Mouse (Mus musculus): ENCODE measurements around the gene Magi1.

DNA sequence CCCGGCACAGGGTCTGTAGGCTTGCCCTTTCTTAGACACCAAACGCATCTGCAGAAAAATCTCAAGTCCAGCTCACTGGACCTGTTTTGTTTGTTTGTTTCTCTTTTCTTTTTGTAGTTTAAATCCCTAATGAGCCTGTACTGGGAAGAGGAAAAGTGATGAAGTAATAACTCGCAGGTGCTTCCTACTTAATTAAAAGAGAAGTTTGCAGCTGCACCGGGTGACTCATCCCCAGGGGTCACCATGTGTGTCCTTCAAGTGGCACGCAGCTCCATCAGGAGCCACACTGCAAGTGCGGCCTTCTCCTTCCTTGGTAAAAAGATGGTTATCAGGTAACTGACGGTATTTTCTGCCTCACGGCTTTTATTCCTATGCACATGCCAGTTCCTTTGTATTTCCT, 112.5 kb downstream of the Magi1 start:
- no peak for TF ChIP-seq POLR2A (IDR thresholded peaks at IDR 0.05; ENCODE audit: low read depth, low read length)
- TF ChIP-seq ELF1 (IDR thresholded peaks at IDR 0.05; ENCODE audit: low read depth, low read length) = no peak
- no peak for TF ChIP-seq EP300 (IDR thresholded peaks at IDR 0.05; ENCODE audit: low read length)
- no peak for TF ChIP-seq CTCF (conservative IDR thresholded peaks at IDR 0.05 in 1 of 2, IDR thresholded peaks at IDR 0.05 in 1 of 2; ENCODE audit: low read depth in 2 of 2, low read length in 2 of 2)
- no peak for TF ChIP-seq CHD2 (IDR thresholded peaks at IDR 0.05; ENCODE audit: low read length)
- no peak for TF ChIP-seq ZNF384 (IDR thresholded peaks at IDR 0.05; ENCODE audit: low read depth, low read length)
- no peak for TF ChIP-seq KAT2A (IDR thresholded peaks at IDR 0.05; ENCODE audit: insufficient replicate concordance, low read length)
- TF ChIP-seq MXI1 (IDR thresholded peaks at IDR 0.05; ENCODE audit: low read depth, low read length) = no peak
- TF ChIP-seq MAFK (IDR thresholded peaks at IDR 0.05; ENCODE audit: insufficient replicate concordance, low read length) = no peak
- no peak for TF ChIP-seq MYC (IDR thresholded peaks at IDR 0.05; ENCODE audit: low read depth, low read length)
- no peak for TF ChIP-seq PAX5 (IDR thresholded peaks at IDR 0.05; ENCODE audit: low read length)
- TF ChIP-seq GABPA (IDR thresholded peaks at IDR 0.05; ENCODE audit: insufficient replicate concordance, low read depth, low read length) = no peak
- no peak for TF ChIP-seq BHLHE40 (IDR thresholded peaks at IDR 0.05; ENCODE audit: low read depth, low read length)
- no peak for TF ChIP-seq POLR2AphosphoS2 (IDR thresholded peaks at IDR 0.05; ENCODE audit: low read depth, low read length)

All from CH12.LX (cell line).